Mouse (Mus musculus): ENCODE data around the gene Azin2.

Gene Azin2

GRCm38 (mm10) chr4:128977217-128977616, 15.0 kb upstream of the Azin2 start:
- no peak for DNase-seq (ENCODE audit: low spot score in 2 of 2)

- DNase-seq (ENCODE audit: low spot score in 2 of 2): no peak
Measured at GRCm38 (mm10) chr4:128976577-128976976, 14.3 kb upstream of the Azin2 start.

- no peak for DNase-seq (ENCODE audit: low spot score in 2 of 2)
Measured at GRCm38 (mm10) chr4:128974677-128975076, 12.4 kb upstream of the Azin2 start.

- DNase-seq (ENCODE audit: low spot score in 2 of 2): peak; percentile 54 to 75
Measured at GRCm38 (mm10) chr4:128971065-128971694, 8.9 kb upstream of the Azin2 start.

- no peak for DNase-seq (ENCODE audit: low spot score in 2 of 2)
Measured at GRCm38 (mm10) chr4:128970417-128970807, 8.2 kb upstream of the Azin2 start.

- DNase-seq (ENCODE audit: low spot score in 2 of 2): no peak
Measured at GRCm38 (mm10) chr4:128969607-128970416, 7.6 kb upstream of the Azin2 start.

GRCm38 (mm10) chr4:128969081-128969480, 6.8 kb upstream of the Azin2 start:
- DNase-seq (ENCODE audit: low spot score in 2 of 2): no peak

- DNase-seq (ENCODE audit: low spot score in 2 of 2): no peak
Measured at GRCm38 (mm10) chr4:128966751-128967150, 4.5 kb upstream of the Azin2 start.

- DNase-seq (ENCODE audit: low spot score in 2 of 2): no peak
Measured at GRCm38 (mm10) chr4:128962926-128963290, 666 bp upstream of the Azin2 start.

GRCm38 (mm10) chr4:128961301-128962028, 777 bp downstream of the Azin2 start:
- DNase-seq (ENCODE audit: low spot score in 2 of 2): no peak

- no peak for DNase-seq (ENCODE audit: low spot score in 2 of 2)
Measured at GRCm38 (mm10) chr4:128959676-128960075, 2.6 kb downstream of the Azin2 start.

GRCm38 (mm10) chr4:128958849-128959248, 3.4 kb downstream of the Azin2 start:
- DNase-seq (ENCODE audit: low spot score in 2 of 2): no peak

GRCm38 (mm10) chr4:128958156-128958555, 4.1 kb downstream of the Azin2 start:
- no peak for DNase-seq (ENCODE audit: low spot score in 2 of 2)

- peak in 1 of 2 experiments; percentile 26 for DNase-seq (ENCODE audit: low spot score in 2 of 2)
Measured at GRCm38 (mm10) chr4:128957155-128957911, 4.9 kb downstream of the Azin2 start.

- no peak for DNase-seq (ENCODE audit: low spot score in 2 of 2)
Measured at GRCm38 (mm10) chr4:128953851-128954250, 8.4 kb downstream of the Azin2 start.

GRCm38 (mm10) chr4:128950461-128950860, 11.8 kb downstream of the Azin2 start:
- DNase-seq (ENCODE audit: low spot score in 2 of 2): no peak

- no peak for DNase-seq (ENCODE audit: low spot score in 2 of 2)
Measured at GRCm38 (mm10) chr4:128949470-128950005, 12.7 kb downstream of the Azin2 start.

- peak in 1 of 2 experiments; percentile 41 for DNase-seq (ENCODE audit: low spot score in 2 of 2)
Measured at GRCm38 (mm10) chr4:128948137-128948674, 14.0 kb downstream of the Azin2 start.

- DNase-seq (ENCODE audit: low spot score in 2 of 2): no peak
Measured at GRCm38 (mm10) chr4:128947326-128947933, 14.8 kb downstream of the Azin2 start.

- DNase-seq (ENCODE audit: low spot score in 2 of 2): no peak
Measured at GRCm38 (mm10) chr4:128946736-128947135, 15.5 kb downstream of the Azin2 start.

- no peak for DNase-seq (ENCODE audit: low spot score in 2 of 2)
Measured at GRCm38 (mm10) chr4:128942346-128942745, 19.9 kb downstream of the Azin2 start.
